Mouse (Mus musculus) liver, adult 2 months (tissue): ENCODE measurements around the gene Wfikkn1. TPM values are rescaled to one million over a fixed set of nuclear protein-coding genes. Genes with fewer than 3 reads are reported as not detected.
A peak's percentile ranks its signal among the peaks of the same experiment; 100 is the strongest.

ENCODE experiments used
- DNase-seq: peaks from one replicate; pipeline ENCODE4 v3.0.0-alpha.2; 2011; ENCODE audit warnings: low read depth, low spot score; ENCODE audit errors: extremely low read depth
- H3K27ac ChIP-seq: fragments of 200-500 bp; replicated peaks from 2 replicates; pipeline ENCODE4 v1.5.1; 2012; ENCODE audit warnings: low read depth, mild to moderate bottlenecking, control low read depth, inconsistent platforms, low read length; ENCODE audit not compliant: insufficient read depth
- H3K27me3 ChIP-seq: fragments of 200-500 bp; 2 replicates; pipeline ENCODE4 v1.6.1; 2012; ENCODE audit warnings: mild to moderate bottlenecking, moderate library complexity, low read length, inconsistent platforms; ENCODE audit not compliant: control insufficient read depth, insufficient read depth
- H3K36me3 ChIP-seq: fragments of 200-500 bp; 2 replicates; pipeline ENCODE4 v1.6.1; 2012; ENCODE audit warnings: low read length, inconsistent platforms; ENCODE audit not compliant: control insufficient read depth, insufficient read depth
- H3K4me1 ChIP-seq: fragments of 200-500 bp; 2 replicates; pipeline ENCODE4 v1.6.1; 2011; ENCODE audit warnings: low read length; ENCODE audit not compliant: control insufficient read depth, insufficient read depth
- H3K4me3 ChIP-seq: fragments of 200-500 bp; 2 replicates; pipeline ENCODE4 v1.5.1; 2011; ENCODE audit warnings: low read depth, mild to moderate bottlenecking, control low read depth, low read length, moderate library complexity; ENCODE audit not compliant: insufficient read depth
- H3K79me2 ChIP-seq: fragments of 200-500 bp; 2 replicates; pipeline ENCODE4 v1.6.1; 2012; ENCODE audit warnings: inconsistent platforms, mild to moderate bottlenecking, low read length, moderate library complexity; ENCODE audit not compliant: control insufficient read depth, insufficient read depth
- H3K9ac ChIP-seq: fragments of 200-500 bp; 2 replicates; pipeline ENCODE4 v1.6.1; 2012; ENCODE audit warnings: low read depth, mild to moderate bottlenecking, control low read depth, inconsistent platforms, low read length
- CTCF ChIP-seq: fragments of 200-500 bp; IDR thresholded peaks from 2 replicates; pipeline ENCODE4 v1.5.1; 2011; ENCODE audit warnings: low read depth, low read length, control low read depth
- POLR2A ChIP-seq: fragments of 200-500 bp; IDR thresholded peaks from 2 replicates; pipeline ENCODE4 v1.6.1; 2011; ENCODE audit warnings: low read length, control low read depth; ENCODE audit not compliant: insufficient read depth; ENCODE audit errors: extremely low read depth
- WGBS: fragments of 180-500 bp; shearing (Covaris S2); methylation state at CpG from one replicate; pipeline ENCODE4 v1.1.7; 2018; 5-methylcytosine and 5-hydroxymethylcytosine counted together
- polyA plus RNA-seq: library from polyadenylated mRNA; depleted of rRNA; stranded (reverse); fragments of >200 nt; gene quantifications from 2 replicates; pipeline ENCODE4 v1.2.3, GENCODE M21; 2012
- total RNA-seq: library from RNA; depleted of rRNA; stranded (reverse); fragments of >200 nt; gene quantifications from 2 replicates; pipeline ENCODE4 v1.2.3, GENCODE M21; 2014

Wfikkn1 gene
- total and polyA plus RNA-seq, 2 experiments, result 0.09 to 0.92 TPM

- Histone ChIP-seq H3K9ac (no peak overlapping the region), H3K79me2 (peaks cover 10% of the 10 kb centered on the region; the same call in 1 of the 2 replicates), H3K4me1 (no peaks in the 10 kb centered on the region; the same call in 1 of the 2 replicates), H3K27ac (no peak overlapping the region), H3K36me3 (peaks cover 6% of the 10 kb centered on the region; the same call in 1 of the 2 replicates), H3K4me3 (no peak overlapping the region), H3K27me3 (no peaks in the 10 kb centered on the region)
- TF ChIP-seq POLR2A (no peak), CTCF (peak; percentile 99)
- 42% methylated on average over 2 of the region's 2 CpGs for WGBS
- peak; percentile 55 for DNase-seq
These were observed 13.4 kb upstream of the Wfikkn1 start for GRCm38 (mm10) chr17:25893975-25894617.

GRCm38 (mm10) chr17:25888837-25889236 lies 8.2 kb upstream of the Wfikkn1 start:
- Histone ChIP-seq H3K4me3 (no peak overlapping the region), H3K36me3 (peaks cover 12% of the 10 kb centered on the region; the same call in 1 of the 2 replicates), H3K27me3 (no peaks in the 10 kb centered on the region), H3K4me1 (peaks cover 9% of the 10 kb centered on the region), H3K9ac (no peak overlapping the region), H3K27ac (no peak overlapping the region), H3K79me2 (peaks cover 6% of the 10 kb centered on the region; the same call in 1 of the 2 replicates)
- TF ChIP-seq CTCF (no peak), POLR2A (no peak)
- DNase-seq, result no peak
- 94% methylated on average over 3 of the region's 3 CpGs for WGBS

DNA sequence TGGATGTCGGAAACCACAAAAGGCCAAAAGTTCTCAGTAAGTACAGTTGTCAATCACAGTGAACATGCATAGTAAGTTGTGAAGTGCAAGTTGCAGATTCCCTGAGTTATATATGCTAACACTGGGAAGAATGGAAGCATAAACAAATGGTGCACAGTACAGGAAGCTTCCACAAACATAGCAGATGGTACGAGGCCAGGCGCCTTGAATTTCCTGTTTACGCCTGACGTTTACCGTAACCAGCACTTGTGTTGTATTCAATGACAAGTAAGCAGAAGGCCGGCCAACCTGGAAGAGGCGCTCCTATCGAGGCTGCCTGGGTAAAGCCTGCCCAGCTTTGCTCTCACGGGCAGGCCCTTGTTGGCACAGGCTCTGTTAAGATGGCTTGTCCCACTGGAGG lies 6.8 kb upstream of the Wfikkn1 start:
- no peak overlapping the region for H3K9ac ChIP-seq
- no peaks in the 10 kb centered on the region for H3K27me3 ChIP-seq
- no peak overlapping the region for H3K4me3 ChIP-seq
- DNase-seq, result no peak
- peaks cover 9% of the 10 kb centered on the region for H3K4me1 ChIP-seq
- peaks cover 5% of the 10 kb centered on the region; the same call in 1 of the 2 replicates for H3K79me2 ChIP-seq
- WGBS, result 69% methylated on average over 10 of the region's 10 CpGs
- H3K27ac ChIP-seq, result 0 out of 2 replicates have a peak overlapping the region, but pooled peaks have one; percentile 21
- H3K36me3 ChIP-seq, result peaks cover 13% of the 10 kb centered on the region; the same call in 1 of the 2 replicates
- no peak for TF ChIP-seq POLR2A

DNA sequence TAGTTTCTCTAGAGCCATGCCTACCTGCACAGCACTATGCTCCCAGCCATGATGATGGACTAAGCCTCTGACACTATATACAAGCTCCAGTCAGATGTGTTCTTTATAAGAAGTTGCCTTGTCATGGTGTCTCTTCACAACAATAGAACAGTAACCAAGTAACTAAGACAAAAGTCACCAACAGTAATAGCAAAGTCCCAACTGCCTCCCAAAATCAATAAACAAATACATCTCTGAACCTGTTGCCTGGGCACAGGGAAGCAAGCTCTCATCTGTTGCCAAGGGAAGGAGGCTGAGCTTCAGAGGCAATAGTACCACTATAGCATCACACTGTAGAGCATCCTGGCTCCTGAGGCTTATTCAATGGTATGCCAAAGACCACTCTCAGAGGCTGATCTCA lies 6.1 kb upstream of the Wfikkn1 start:
- Histone ChIP-seq H3K9ac (peak overlapping the region; percentile 41; the same call in 1 of the 2 replicates), H3K4me3 (no peak overlapping the region), H3K79me2 (peaks cover 5% of the 10 kb centered on the region; the same call in 1 of the 2 replicates), H3K27ac (peak overlapping the region; percentile 94), H3K4me1 (peaks cover 9% of the 10 kb centered on the region), H3K36me3 (peaks cover 13% of the 10 kb centered on the region; the same call in 1 of the 2 replicates), H3K27me3 (no peaks in the 10 kb centered on the region)
- peak; percentile 93 for DNase-seq
- TF ChIP-seq CTCF (no peak), POLR2A (no peak)

- no peak for DNase-seq
- 69% methylated on average over 4 of the region's 4 CpGs for WGBS
- peaks cover 13% of the 10 kb centered on the region; the same call in 1 of the 2 replicates for H3K36me3 ChIP-seq
These were observed 5.0 kb upstream of the Wfikkn1 start for GRCm38 (mm10) chr17:25885636-25886035.

GRCm38 (mm10) chr17:25883824-25884223 lies 3.2 kb upstream of the Wfikkn1 start:
- Histone ChIP-seq H3K4me1 (peaks cover 25% of the 10 kb centered on the region), H3K9ac (no peak overlapping the region), H3K27ac (no peak overlapping the region), H3K27me3 (no peaks in the 10 kb centered on the region), H3K79me2 (0 out of 2 replicates have a peak, but pooled peaks cover 2% of the 10 kb centered on the region), H3K36me3 (peaks cover 7% of the 10 kb centered on the region; the same call in 1 of the 2 replicates), H3K4me3 (no peak overlapping the region)
- DNase-seq, result no peak
- WGBS, result 94% methylated on average over 3 of the region's 3 CpGs
- TF ChIP-seq CTCF, result peak; percentile 31; the same call in 1 of the 2 replicates
- no peak for TF ChIP-seq POLR2A

More at GRCm38 (mm10) chr17:25885636-25886035, 5.0 kb upstream of the Wfikkn1 start:
- H3K27me3 ChIP-seq, result no peaks in the 10 kb centered on the region
- peaks cover 2% of the 10 kb centered on the region; the same call in 1 of the 2 replicates for H3K79me2 ChIP-seq
- no peak overlapping the region for H3K4me3 ChIP-seq
- H3K9ac ChIP-seq, result no peak overlapping the region
- H3K4me1 ChIP-seq, result peaks cover 18% of the 10 kb centered on the region
- H3K27ac ChIP-seq, result peak overlapping the region; percentile 94
- TF ChIP-seq POLR2A (no peak), CTCF (peak; percentile 54)
